Mouse (Mus musculus) liver, postnatal 0 days (tissue): ENCODE data around the gene Dnaic1.

Source experiments
- CTCF ChIP-seq: sonication (generic); IDR thresholded peaks from 2 replicates; pipeline ENCODE4 v1.5.1; 2016; ENCODE audit warnings: antibody characterized with exemption, low read depth
- EP300 ChIP-seq: IDR thresholded peaks from 2 replicates; pipeline ENCODE4 v1.6.1; 2016; ENCODE audit warnings: antibody characterized with exemption, low read depth, mild to moderate bottlenecking

DNA sequence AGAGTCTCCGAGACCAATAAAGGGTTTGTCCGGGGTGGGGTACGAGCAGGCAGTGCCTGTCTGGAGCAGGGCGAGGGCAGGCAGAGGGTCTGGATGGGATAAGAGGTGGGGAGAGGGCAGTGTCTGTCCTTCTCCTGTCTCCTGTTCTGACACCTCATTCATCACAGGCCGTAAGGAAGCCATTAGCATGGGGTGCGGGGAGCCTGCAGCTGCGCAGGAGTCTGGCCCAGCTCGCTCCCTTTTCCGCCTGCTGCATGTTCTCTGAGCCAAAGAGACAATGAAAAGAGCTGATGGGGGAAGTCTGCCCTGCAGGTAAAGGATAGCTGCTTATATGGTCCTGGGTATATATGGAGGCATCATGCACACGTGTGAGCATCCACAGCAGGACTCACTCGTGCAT, 93.1 kb downstream of the Dnaic1 start:
- TF ChIP-seq CTCF (no peak), EP300 (no peak)
